ENCODE assay signal across 13 mouse cellular contexts in the genomic region with DNA sequence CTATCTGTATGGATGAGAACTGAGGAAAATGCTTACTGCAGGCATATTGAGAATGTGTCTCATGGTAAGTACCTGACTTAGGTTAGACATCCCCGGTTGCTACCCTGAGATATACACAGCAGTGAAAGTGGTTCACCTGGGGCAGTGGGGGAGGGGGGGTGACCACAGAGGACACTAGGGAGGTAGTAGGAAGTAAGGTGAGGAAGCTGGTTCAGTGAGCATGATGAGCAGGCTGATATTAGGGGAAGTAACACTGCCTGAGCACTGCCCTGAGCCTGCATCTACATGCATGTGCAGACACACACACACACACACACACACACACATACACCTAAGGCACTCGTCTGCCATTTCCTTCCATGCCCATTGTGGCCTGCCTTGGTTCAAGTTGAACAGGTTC. TPM values are rescaled to one million over a fixed set of nuclear protein-coding genes. Genes with fewer than 3 reads are reported as not detected.
A peak's percentile ranks its signal among the peaks of the same experiment; 100 is the strongest.
DNase-seq lines count a peak whose midpoint lies in the region; ATAC-seq lines count a peak whose summit lies in the region.
"Had no signal": no experiment of that assay in that cellular context is flagged by ENCODE, and none has a peak within 500 bp of the region (broad histone marks: within the 10 kb centered on the region; RNA-seq: fewer than 3 reads in every experiment).

No protein-coding gene starts in this region.

- peak; percentile 54 for DNase-seq in lung, postnatal 36 days
- no peak for DNase-seq in lung, postnatal 25 days (ENCODE audit: low spot score)
- DNase-seq in CD4-positive helper T cell, adult 2 months (ENCODE audit: low read depth, low spot score) = peak; percentile 42
- no peak for DNase-seq in adrenal gland, postnatal 36 days
- DNase-seq in gastrocnemius, postnatal 36 days = no peak
- DNase-seq: adrenal gland, postnatal 14 days; cerebellum, adult 2 months; heart, postnatal 14 days; kidney, adult 18-20 months; kidney, postnatal 36 days; layer of hippocampus, adult 9-11 months had no signal

- intact Hi-C loops in gastrocnemius, postnatal 36 days (cut with DNase I) = no loop called here

- peak; percentile 49 for ATAC-seq in common myeloid progenitor, adult 5-6 weeks (replicated peaks; ENCODE audit: low read depth, poor library complexity, severe bottlenecking)
- ATAC-seq in neutrophil, adult 5-6 weeks (ENCODE audit: extremely low read depth, insufficient number of reproducible peaks, low FRiP score, poor library complexity, severe bottlenecking) = peak; percentile 97

RNA-seq across cellular contexts. Expression of a gene that starts 10.1 kb away (rescaled TPM):
- total RNA-seq in common myeloid progenitor, adult 5-6 weeks (2017) = 21.2 and 23.0 TPM in 2 replicates
- 258 TPM in 2 replicates for total RNA-seq in neutrophil, adult 5-6 weeks (2017)
- total RNA-seq in adrenal gland, postnatal 36 days (2021) = 100 to 1,000 TPM in 1 of 2 experiments, 10 to 100 TPM in 1; 46.6 to 119 TPM
- 1 to 10 TPM; 4.7 to 6.2 TPM for total RNA-seq in gastrocnemius, postnatal 36 days (2021)

RNA-seq across cellular contexts. Expression of a gene that starts 50.4 kb away (rescaled TPM):
- 75.2 and 99.7 TPM in 2 replicates for total RNA-seq in common myeloid progenitor, adult 5-6 weeks (2017)
- total RNA-seq in neutrophil, adult 5-6 weeks (2017) = 39.3 and 49.5 TPM in 2 replicates
- 10 to 100 TPM; 35.6 to 59.0 TPM for total RNA-seq in adrenal gland, postnatal 36 days (2021)
- total RNA-seq in gastrocnemius, postnatal 36 days (2021) = 10 to 100 TPM in 1 of 2 experiments, 1 to 10 TPM in 1; 8.6 to 10.8 TPM

Comparison
In these comparisons a context has a peak if more than half of its experiments do, and no peak if none do; other contexts are left out.
1. DNase-seq: peak in lung, postnatal 36 days (single experiment) and CD4-positive helper T cell, adult 2 months (single experiment); none in lung, postnatal 25 days (single experiment), adrenal gland, postnatal 36 days (0 of 2) and gastrocnemius, postnatal 36 days (0 of 2).